Mouse (Mus musculus): Measurements from ENCODE around the gene Gm10273.

- TF ChIP-seq SRF (IDR thresholded peaks at IDR 0.05; ENCODE audit: control insufficient read depth, insufficient read length, low read depth) (no peak), POLR2A (IDR thresholded peaks at IDR 0.05; ENCODE audit: insufficient read length, low read depth) (no peak), TCF12 (IDR thresholded peaks at IDR 0.05; ENCODE audit: insufficient read depth, poor library complexity, severe bottlenecking) (no peak), POLR2AphosphoS2 (IDR thresholded peaks at IDR 0.05; ENCODE audit: insufficient read length, low read depth) (no peak), MAX (IDR thresholded peaks at IDR 0.05; ENCODE audit: low read depth) (no peak), MYOG (IDR thresholded peaks at IDR 0.05; ENCODE audit: control insufficient read depth in 1 of 3, insufficient read depth in 1 of 3, insufficient read length in 2 of 3, low read depth in 2 of 3) (no peak), CEBPB (IDR thresholded peaks at IDR 0.05; ENCODE audit: insufficient read depth, poor library complexity, severe bottlenecking) (no peak), USF1 (IDR thresholded peaks at IDR 0.05; ENCODE audit: low read depth) (no peak), MYOD1 (IDR thresholded peaks at IDR 0.05; ENCODE audit: control insufficient read depth in 1 of 3, insufficient read length in 2 of 3, low read depth in 2 of 3) (no peak), E2F4 (IDR thresholded peaks at IDR 0.05; ENCODE audit: insufficient read depth) (no peak), TCF3 (IDR thresholded peaks at IDR 0.05; ENCODE audit: insufficient read length, low read depth) (no peak), REST (IDR thresholded peaks at IDR 0.05; ENCODE audit: insufficient read depth, insufficient read length) (no peak)
These were observed 29.0 kb downstream of the Gm10273 start for GRCm38 (mm10) chr10:59424453-59424852.

All from myocyte (in vitro differentiated cells).